Mouse (Mus musculus) limb, embryonic 14.5 days (tissue): ENCODE results near the gene Xrcc6. TPM values are rescaled to one million over a fixed set of nuclear protein-coding genes. Genes with fewer than 3 reads are reported as not detected.

Source experiments
- ATAC-seq: fragments of 200-750 bp; cut with Nextera tagmentation; 2 replicates; pipeline ENCODE4 v1.8.0; 2017; ENCODE audit warnings: low read depth, moderate number of reproducible peaks, moderate TSS enrichment; ENCODE audit not compliant: low FRiP score
- DNase-seq: peaks from one replicate; pipeline ENCODE4 v3.0.0-alpha.2; 2015; ENCODE audit warnings: low spot score
- H3K27ac ChIP-seq: fragments of 300-500 bp; sonication (generic); replicated peaks from 2 replicates; pipeline ENCODE4 v1.5.1; 2014; ENCODE audit warnings: low read depth, mild to moderate bottlenecking, low read length, moderate library complexity, mixed read lengths
- H3K27me3 ChIP-seq: fragments of 300-500 bp; sonication (generic); 2 replicates; pipeline ENCODE4 v1.6.1; 2014; ENCODE audit warnings: low read length, mixed read lengths; ENCODE audit not compliant: control insufficient read depth, insufficient read depth
- H3K36me3 ChIP-seq: fragments of 300-500 bp; sonication (generic); 2 replicates; pipeline ENCODE4 v1.6.1; 2014; ENCODE audit warnings: mild to moderate bottlenecking, low read length, moderate library complexity, mixed read lengths; ENCODE audit not compliant: control insufficient read depth, insufficient read depth
- H3K4me1 ChIP-seq: fragments of 300-500 bp; sonication (generic); 2 replicates; pipeline ENCODE4 v1.6.1; 2014; ENCODE audit warnings: antibody characterized with exemption, low read length, mixed read lengths; ENCODE audit not compliant: control insufficient read depth, insufficient read depth
- H3K4me2 ChIP-seq: fragments of 300-500 bp; sonication (generic); replicated peaks from 2 replicates; pipeline ENCODE4 v1.6.1; 2014; ENCODE audit warnings: low read depth, mild to moderate bottlenecking, low read length, moderate library complexity; ENCODE audit not compliant: severe bottlenecking
- H3K4me3 ChIP-seq: fragments of 300-500 bp; sonication (generic); replicated peaks from 2 replicates; pipeline ENCODE4 v1.5.1; 2014; ENCODE audit warnings: low read length
- H3K9ac ChIP-seq: fragments of 300-500 bp; sonication (generic); 2 replicates; pipeline ENCODE4 v1.6.1; 2014; ENCODE audit warnings: mild to moderate bottlenecking, low read depth, low read length, moderate library complexity; ENCODE audit not compliant: severe bottlenecking
- H3K9me3 ChIP-seq: fragments of 300-500 bp; sonication (generic); 2 replicates; pipeline ENCODE4 v1.6.1; 2016; ENCODE audit warnings: low read length; ENCODE audit not compliant: control insufficient read depth
- POLR2A ChIP-seq: fragments of 200-500 bp; IDR thresholded peaks from 2 replicates; pipeline ENCODE4 v1.8.0; 2012; ENCODE audit warnings: inconsistent platforms, mild to moderate bottlenecking, moderate library complexity, borderline replicate concordance; ENCODE audit not compliant: insufficient read depth, insufficient read length; ENCODE audit errors: extremely low read depth
- WGBS: fragments of 180-500 bp; shearing (Covaris S2); extraction: QIAGEN DNeasy Blood & Tissue Kit; methylation state at CpG from one replicate; pipeline ENCODE4 v1.1.7; 2014; 5-methylcytosine and 5-hydroxymethylcytosine counted together
- polyA plus RNA-seq, 2 experiments: library from polyadenylated mRNA; depleted of rRNA in 1 of 2; stranded (reverse) in 1 of 2; unstranded in 1 of 2; fragments of >200 nt; fragmentation: Nextera tagmentation in 1 of 2; extraction: Ambion mirVana in 1 of 2; gene quantifications; 2 replicates each; pipeline versions ENCODE4 v1.2.1 to v1.2.3; 2012 to 2014

Gene Xrcc6
- polyA plus RNA-seq, 2 experiments: 37.2 to 71.8 TPM

DNA sequence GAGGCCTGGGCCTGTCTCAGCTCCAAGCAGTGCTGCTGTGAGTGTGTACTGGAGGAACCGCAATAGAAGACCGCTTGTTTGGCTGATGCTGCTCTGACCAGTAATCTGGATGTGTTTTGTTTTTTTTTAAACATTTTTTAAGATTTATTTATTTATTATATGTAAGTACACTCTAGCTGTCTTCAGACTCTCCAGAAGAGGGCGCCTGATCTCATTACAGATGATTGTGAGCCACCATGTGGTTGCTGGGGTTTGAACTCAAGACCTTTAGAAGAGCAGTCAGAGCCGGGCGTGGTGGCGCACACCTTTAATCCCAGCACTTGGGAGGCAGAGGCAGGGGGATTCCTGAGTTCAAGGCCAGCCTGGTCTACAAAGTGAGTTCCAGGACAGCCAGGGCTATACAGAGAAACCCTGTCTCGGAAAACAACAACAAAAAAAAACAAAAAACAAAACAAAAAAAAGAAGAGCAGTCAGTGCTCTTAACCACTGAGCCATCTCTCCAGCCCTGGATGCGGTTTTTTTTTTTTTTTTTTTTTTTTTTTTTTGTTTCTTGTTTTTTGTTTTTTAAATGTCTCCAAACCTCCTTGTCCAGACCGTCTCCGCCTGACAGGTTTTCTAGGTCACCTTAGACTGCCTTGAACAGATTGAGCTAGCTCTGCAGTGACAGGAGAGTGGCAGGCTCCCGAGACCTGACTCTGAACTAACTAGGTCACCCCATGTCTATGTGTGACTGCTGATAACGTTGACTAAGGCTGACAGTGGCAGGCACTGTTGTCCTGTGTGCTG lies 48.5 kb downstream of the Xrcc6 start:
- Histone ChIP-seq H3K27ac (no peak overlapping the region), H3K27me3 (no peaks in the 10 kb centered on the region), H3K9me3 (no peaks in the 10 kb centered on the region), H3K4me3 (no peak overlapping the region), H3K9ac (no peak overlapping the region), H3K36me3 (peaks cover 73% of the 10 kb centered on the region), H3K4me1 (no peaks in the 10 kb centered on the region), H3K4me2 (no peak overlapping the region)
- DNase-seq (peak; percentile 23), ATAC-seq (no peak)
- WGBS: 82% methylated on average over 12 of the region's 12 CpGs
- TF ChIP-seq POLR2A: no peak

DNA sequence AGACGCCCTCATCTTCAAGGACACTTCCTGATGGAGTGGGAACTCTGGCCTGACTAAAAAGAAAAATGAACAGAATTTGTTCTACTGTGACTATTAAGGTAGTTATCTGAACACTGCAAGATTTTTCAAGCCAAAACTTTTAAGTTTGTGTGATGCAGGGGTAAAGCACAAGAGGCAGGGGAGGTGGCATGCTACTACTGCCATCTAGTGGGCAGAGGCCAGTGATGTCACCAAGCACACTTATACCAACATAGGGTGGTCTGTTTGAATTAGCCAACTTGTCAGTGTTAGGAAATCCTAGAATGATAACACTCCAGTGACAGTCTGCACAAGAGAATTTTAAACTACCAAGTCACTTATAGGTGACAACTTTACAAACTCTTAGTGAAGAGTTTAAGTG lies 53.0 kb downstream of the Xrcc6 start:
- Histone ChIP-seq H3K4me3 (no peak overlapping the region), H3K9ac (no peak overlapping the region), H3K27ac (no peak overlapping the region), H3K27me3 (no peaks in the 10 kb centered on the region), H3K4me2 (no peak overlapping the region), H3K9me3 (no peaks in the 10 kb centered on the region), H3K36me3 (peaks cover 61% of the 10 kb centered on the region), H3K4me1 (no peaks in the 10 kb centered on the region)
- DNase-seq (peak; percentile 77), ATAC-seq (peak; percentile 56)
- WGBS: 100% methylated on average over 1 of the region's 1 CpGs
- TF ChIP-seq POLR2A: no peak

DNA sequence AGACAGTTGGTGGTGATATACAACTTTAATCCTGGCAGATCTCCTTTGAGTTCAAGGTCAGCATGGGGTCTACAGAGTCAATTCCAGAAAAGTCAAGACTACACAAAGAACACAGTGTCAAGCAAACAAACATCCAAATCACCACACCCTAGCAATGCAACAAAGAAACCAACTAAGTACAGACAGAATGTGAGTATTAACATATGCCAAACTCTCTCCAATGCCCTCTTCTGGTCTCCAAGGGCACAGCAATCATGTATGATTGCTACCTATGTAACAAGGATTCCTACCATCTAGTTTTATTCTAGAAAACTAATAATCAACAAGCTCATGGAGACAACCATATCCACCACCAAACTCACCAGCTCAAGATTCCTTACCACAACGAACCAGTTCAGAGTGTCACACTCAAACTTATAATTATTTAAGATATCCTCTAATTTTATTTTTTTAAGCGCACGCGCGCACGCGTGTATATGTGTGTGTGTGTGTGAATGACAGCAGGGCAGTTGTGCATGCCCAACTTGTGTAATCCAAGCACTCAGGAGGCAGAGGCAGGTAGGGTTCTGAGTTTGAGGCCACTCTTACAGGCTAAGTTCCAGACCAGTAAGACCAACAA lies 56.6 kb downstream of the Xrcc6 start:
- H3K36me3 ChIP-seq: peaks cover 36% of the 10 kb centered on the region
- ATAC-seq (no peak), DNase-seq (no peak)
- no peaks in the 10 kb centered on the region for H3K9me3 ChIP-seq
- no peak overlapping the region for H3K9ac ChIP-seq
- no peak for TF ChIP-seq POLR2A
- H3K27me3 ChIP-seq: no peaks in the 10 kb centered on the region
- no peak overlapping the region for H3K27ac ChIP-seq
- H3K4me1 ChIP-seq: peaks cover 5% of the 10 kb centered on the region
- no peak overlapping the region for H3K4me2 ChIP-seq
- no peak overlapping the region for H3K4me3 ChIP-seq
- 98% methylated on average over 7 of the region's 7 CpGs for WGBS

DNA sequence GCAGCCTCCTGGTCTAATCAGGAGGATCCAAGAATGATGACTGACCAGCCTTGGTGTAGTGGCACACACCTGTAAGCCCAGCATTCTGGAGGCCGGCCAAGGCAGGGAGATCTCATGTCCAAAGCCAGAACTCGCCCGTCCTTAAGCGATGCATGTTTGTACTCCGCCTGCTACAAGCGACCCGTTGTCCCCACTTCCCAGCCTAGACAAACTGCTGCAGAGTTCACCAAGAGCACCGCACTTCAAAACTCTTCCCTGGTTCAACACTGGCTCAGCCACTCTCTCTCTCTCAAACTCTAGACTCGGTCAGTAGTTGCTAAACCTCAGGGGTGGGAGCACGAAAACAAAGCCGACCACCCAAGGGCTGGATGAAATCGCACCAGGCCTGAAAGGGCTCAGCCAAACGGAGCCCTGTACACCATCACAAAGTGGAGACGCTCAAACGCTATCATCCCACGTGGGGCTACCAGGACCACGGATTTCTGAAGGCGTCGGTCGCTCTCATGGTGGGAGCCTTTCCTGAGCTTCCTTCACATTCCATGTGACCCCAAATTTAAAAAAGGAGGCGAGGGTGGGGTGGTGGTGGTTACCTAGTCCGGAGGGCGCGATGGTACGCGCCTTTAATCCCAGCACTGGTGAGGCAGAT lies 58.7 kb downstream of the Xrcc6 start:
- peak overlapping the region; percentile 83 for H3K4me2 ChIP-seq
- no peak overlapping the region for H3K27ac ChIP-seq
- 6% methylated on average over 26 of the region's 26 CpGs for WGBS
- ATAC-seq (no peak), DNase-seq (no peak)
- TF ChIP-seq POLR2A: no peak
- peaks cover 5% of the 10 kb centered on the region for H3K4me1 ChIP-seq
- peak overlapping the region; percentile 88 for H3K9ac ChIP-seq
- no peaks in the 10 kb centered on the region for H3K9me3 ChIP-seq
- peak overlapping the region; percentile 95 for H3K4me3 ChIP-seq
- H3K27me3 ChIP-seq: no peaks in the 10 kb centered on the region
- peaks cover 18% of the 10 kb centered on the region for H3K36me3 ChIP-seq

DNA sequence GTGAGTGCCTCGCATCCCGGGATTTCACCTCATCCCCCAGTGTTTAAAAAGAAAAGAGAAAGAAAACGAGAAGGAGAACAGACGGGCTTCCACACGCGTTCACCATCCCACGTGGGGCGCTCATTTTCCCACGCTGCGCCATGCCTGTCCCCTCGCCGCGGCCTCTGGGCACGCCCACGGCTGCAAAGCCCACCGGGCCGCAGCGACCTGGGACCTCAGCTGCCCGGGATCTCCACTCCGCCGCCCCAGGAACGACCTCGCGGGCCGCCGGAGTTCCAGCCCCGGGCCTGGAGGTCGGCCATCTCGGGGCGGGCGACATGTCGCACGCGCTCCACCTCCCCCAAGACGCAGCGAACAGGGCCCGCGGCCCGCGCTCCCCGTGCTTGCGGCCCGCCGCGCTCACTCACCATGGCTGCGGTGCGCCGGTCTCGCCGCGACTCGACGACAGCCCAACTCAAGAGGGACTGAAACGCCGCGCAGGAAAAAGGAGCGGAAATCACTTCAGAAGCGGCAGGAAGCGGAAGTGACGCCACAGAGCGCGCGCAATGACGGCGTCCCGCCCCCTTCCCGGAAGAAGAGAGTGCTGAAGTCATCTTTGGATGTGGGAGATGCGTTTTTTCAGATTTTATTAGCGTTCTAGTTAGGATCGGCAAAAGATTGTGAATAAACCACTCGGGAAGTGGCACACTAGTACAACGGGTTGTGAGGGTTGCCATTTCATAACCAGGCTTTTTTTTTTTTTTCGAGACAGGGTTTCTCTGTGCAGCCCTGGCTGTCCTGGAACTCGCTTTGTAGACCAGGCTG lies 59.6 kb downstream of the Xrcc6 start, which contains the start of gene Snu13:
TSS of gene Snu13 (minus strand) at position 519 of the 804 bp plus-strand sequence.
- TF ChIP-seq POLR2A: 0 out of 2 replicates have a peak, but pooled peaks have one; percentile 38
- peaks cover 5% of the 10 kb centered on the region for H3K4me1 ChIP-seq
- H3K27ac ChIP-seq: peak within 1 kb of the TSS; percentile 81
- no peaks in the 10 kb centered on the region for H3K9me3 ChIP-seq
- peaks cover 16% of the 10 kb centered on the region for H3K36me3 ChIP-seq
- peak within 1 kb of the TSS; percentile 83 for H3K4me2 ChIP-seq
- ATAC-seq: peak; percentile 89
- peak within 1 kb of the TSS; percentile 88 for H3K9ac ChIP-seq
- under 1% methylated on average over 63 of the region's 74 CpGs for WGBS
- H3K27me3 ChIP-seq: no peaks in the 10 kb centered on the region
- H3K4me3 ChIP-seq: peak within 1 kb of the TSS; percentile 95
- DNase-seq: peak; percentile 90
